Mouse (Mus musculus) embryonic facial prominence, embryonic 10.5 days (tissue): ENCODE results near the gene Cldn7. TPM values are rescaled to one million over a fixed set of nuclear protein-coding genes. Genes with fewer than 3 reads are reported as not detected.

ENCODE experiments used
- DNase-seq: peaks from one replicate; pipeline ENCODE4 v3.0.0-alpha.2; 2017; ENCODE audit warnings: low spot score
- H3K27ac ChIP-seq: fragments of 300-500 bp; sonication (generic); replicated peaks from 2 replicates; pipeline ENCODE4 v1.5.1; 2016; ENCODE audit warnings: mild to moderate bottlenecking
- H3K27me3 ChIP-seq: fragments of 300-500 bp; sonication (generic); replicated peaks from 2 replicates; pipeline ENCODE4 v1.6.1; 2016; ENCODE audit warnings: low read depth, mild to moderate bottlenecking; ENCODE audit not compliant: poor library complexity, severe bottlenecking
- H3K36me3 ChIP-seq: fragments of 300-500 bp; sonication (generic); replicated peaks from 2 replicates; pipeline ENCODE4 v1.6.1; 2016; ENCODE audit warnings: mild to moderate bottlenecking, moderate library complexity
- H3K4me1 ChIP-seq: fragments of 300-500 bp; sonication (generic); 2 replicates; pipeline ENCODE4 v1.6.1; 2016
- H3K4me3 ChIP-seq: fragments of 300-500 bp; sonication (generic); 2 replicates; pipeline ENCODE4 v1.5.1; 2016; ENCODE audit warnings: mild to moderate bottlenecking, moderate library complexity
- H3K9me3 ChIP-seq: fragments of 300-500 bp; sonication (generic); 2 replicates; pipeline ENCODE4 v1.6.1; 2016; ENCODE audit warnings: mild to moderate bottlenecking
- WGBS: fragments of 180-500 bp; shearing (Covaris S2); methylation state at CpG from one replicate; pipeline ENCODE4 v1.1.7; 2016; 5-methylcytosine and 5-hydroxymethylcytosine counted together
- polyA plus RNA-seq: library from polyadenylated mRNA; unstranded; fragments of >200 nt; fragmentation: Nextera tagmentation; extraction: Ambion mirVana; gene quantifications from 2 replicates; pipeline ENCODE4 v1.2.1, GENCODE M21; 2016

The Cldn7 gene
- polyA plus RNA-seq, 1 experiment from 2014 or later: 56.4 TPM

- WGBS: 2% methylated on average over 30 of the region's 30 CpGs
- peak overlapping the region; percentile 75 for H3K4me3 ChIP-seq
- peaks cover 54% of the 10 kb centered on the region for H3K4me1 ChIP-seq
- H3K27ac ChIP-seq: peak overlapping the region; percentile 86
- H3K36me3 ChIP-seq: no peaks in the 10 kb centered on the region
- no peaks in the 10 kb centered on the region for H3K9me3 ChIP-seq
- peak; percentile 50 for DNase-seq
- peaks cover 62% of the 10 kb centered on the region for H3K27me3 ChIP-seq
Observed at GRCm38 (mm10) chr11:69936156-69936555, 28.4 kb upstream of the Cldn7 start.

DNA sequence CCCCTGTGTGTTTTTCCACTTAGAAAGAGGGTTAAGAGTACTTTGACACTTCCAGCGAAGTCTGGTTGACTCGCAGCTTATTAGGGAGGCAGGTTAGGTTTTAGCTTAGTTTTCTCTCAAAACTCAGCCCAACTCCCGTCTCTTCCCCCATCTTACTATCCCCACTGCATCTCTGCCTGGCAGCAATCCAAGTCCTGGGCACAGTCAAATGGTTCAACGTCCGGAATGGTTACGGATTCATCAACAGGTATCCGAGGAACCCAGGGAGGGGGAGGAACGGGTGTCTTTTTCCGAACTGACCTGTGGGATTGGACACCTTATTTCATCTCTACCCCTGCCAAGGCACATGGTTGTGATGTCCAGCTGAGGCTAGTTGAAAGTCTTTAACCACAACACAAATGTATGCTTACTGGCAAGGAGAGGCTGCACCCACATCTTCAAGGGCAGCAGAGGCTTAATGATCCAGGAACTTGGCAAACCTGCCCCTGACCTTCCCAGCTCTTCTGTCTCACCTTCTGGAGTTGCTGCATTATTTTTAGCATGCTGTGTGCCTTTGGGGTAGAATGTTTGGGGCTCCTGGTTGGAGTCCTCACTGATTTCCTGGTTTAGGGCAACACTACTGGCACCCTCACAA lies 27.7 kb upstream of the Cldn7 start:
- peaks cover 54% of the 10 kb centered on the region for H3K4me1 ChIP-seq
- DNase-seq: no peak

GRCm38 (mm10) chr11:69937385-69937784 lies 27.2 kb upstream of the Cldn7 start:
- H3K4me3 ChIP-seq: peak overlapping the region; percentile 75; the same call in 1 of the 2 replicates
- WGBS: 38% methylated on average over 4 of the region's 4 CpGs

More for the DNA sequence above, 27.7 kb upstream of the Cldn7 start:
- H3K9me3 ChIP-seq: no peaks in the 10 kb centered on the region
- 54% methylated on average over 9 of the region's 9 CpGs for WGBS
- no peak overlapping the region for H3K27ac ChIP-seq
- H3K27me3 ChIP-seq: peaks cover 62% of the 10 kb centered on the region
- H3K36me3 ChIP-seq: peaks cover 4% of the 10 kb centered on the region; the same call in 1 of the 2 replicates
- peak overlapping the region; percentile 75 for H3K4me3 ChIP-seq

GRCm38 (mm10) chr11:69937834-69938233 lies 26.7 kb upstream of the Cldn7 start:
- peaks cover 60% of the 10 kb centered on the region for H3K27me3 ChIP-seq
- 64% methylated on average over 5 of the region's 5 CpGs for WGBS
- H3K4me3 ChIP-seq: 0 out of 2 replicates have a peak overlapping the region, but pooled peaks have one; percentile 75

More at GRCm38 (mm10) chr11:69937385-69937784, 27.2 kb upstream of the Cldn7 start:
- H3K27me3 ChIP-seq: peaks cover 62% of the 10 kb centered on the region
- H3K36me3 ChIP-seq: peaks cover 10% of the 10 kb centered on the region
- H3K9me3 ChIP-seq: no peaks in the 10 kb centered on the region
- peaks cover 54% of the 10 kb centered on the region for H3K4me1 ChIP-seq
- no peak for DNase-seq
- no peak overlapping the region for H3K27ac ChIP-seq

GRCm38 (mm10) chr11:69938401-69938979 lies 26.1 kb upstream of the Cldn7 start:
- Histone ChIP-seq H3K27me3 (peaks cover 59% of the 10 kb centered on the region), H3K36me3 (peaks cover 21% of the 10 kb centered on the region), H3K4me1 (peaks cover 54% of the 10 kb centered on the region), H3K27ac (no peak overlapping the region; the same call in 1 of the 2 replicates), H3K4me3 (0 out of 2 replicates have a peak overlapping the region, but pooled peaks have one; percentile 75), H3K9me3 (no peaks in the 10 kb centered on the region)
- WGBS: 21% methylated on average over 9 of the region's 9 CpGs
- DNase-seq: no peak

More at GRCm38 (mm10) chr11:69937834-69938233, 26.7 kb upstream of the Cldn7 start:
- DNase-seq: no peak
- no peaks in the 10 kb centered on the region for H3K9me3 ChIP-seq
- no peak overlapping the region for H3K27ac ChIP-seq
- peaks cover 15% of the 10 kb centered on the region for H3K36me3 ChIP-seq
- peaks cover 54% of the 10 kb centered on the region for H3K4me1 ChIP-seq

DNA sequence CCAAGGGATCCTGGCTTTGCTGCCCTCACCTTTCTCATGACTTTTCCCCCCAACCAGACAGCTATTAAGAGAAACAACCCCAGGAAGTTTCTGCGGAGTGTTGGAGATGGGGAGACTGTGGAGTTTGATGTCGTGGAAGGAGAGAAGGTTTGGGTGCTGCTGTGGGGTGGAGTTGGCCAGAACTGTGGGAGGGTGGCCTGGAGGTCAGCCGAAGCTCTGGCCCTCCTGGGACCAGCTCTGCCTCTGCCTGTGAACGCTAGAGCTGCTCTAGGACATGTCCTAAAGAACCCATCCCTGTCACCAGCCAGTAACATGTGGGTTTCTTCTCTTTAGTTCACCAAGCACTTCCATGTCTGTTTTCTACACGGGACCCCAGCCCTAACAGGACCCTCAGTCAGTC lies 25.4 kb upstream of the Cldn7 start:
- H3K27me3 ChIP-seq: peaks cover 59% of the 10 kb centered on the region

GRCm38 (mm10) chr11:69939731-69940130 lies 24.8 kb upstream of the Cldn7 start:
- no peaks in the 10 kb centered on the region for H3K9me3 ChIP-seq
- 90% methylated on average over 17 of the region's 17 CpGs for WGBS
- H3K4me1 ChIP-seq: peaks cover 45% of the 10 kb centered on the region
- no peak overlapping the region for H3K27ac ChIP-seq
- no peak for DNase-seq
- H3K4me3 ChIP-seq: no peak overlapping the region
- H3K27me3 ChIP-seq: peaks cover 56% of the 10 kb centered on the region
- H3K36me3 ChIP-seq: peaks cover 33% of the 10 kb centered on the region

More for the DNA sequence above, 25.4 kb upstream of the Cldn7 start:
- no peak for DNase-seq
- Histone ChIP-seq H3K36me3 (peaks cover 28% of the 10 kb centered on the region), H3K4me3 (no peak overlapping the region; the same call in 1 of the 2 replicates), H3K4me1 (peaks cover 51% of the 10 kb centered on the region), H3K9me3 (no peaks in the 10 kb centered on the region), H3K27ac (no peak overlapping the region)
- WGBS: 74% methylated on average over 5 of the region's 5 CpGs

DNA sequence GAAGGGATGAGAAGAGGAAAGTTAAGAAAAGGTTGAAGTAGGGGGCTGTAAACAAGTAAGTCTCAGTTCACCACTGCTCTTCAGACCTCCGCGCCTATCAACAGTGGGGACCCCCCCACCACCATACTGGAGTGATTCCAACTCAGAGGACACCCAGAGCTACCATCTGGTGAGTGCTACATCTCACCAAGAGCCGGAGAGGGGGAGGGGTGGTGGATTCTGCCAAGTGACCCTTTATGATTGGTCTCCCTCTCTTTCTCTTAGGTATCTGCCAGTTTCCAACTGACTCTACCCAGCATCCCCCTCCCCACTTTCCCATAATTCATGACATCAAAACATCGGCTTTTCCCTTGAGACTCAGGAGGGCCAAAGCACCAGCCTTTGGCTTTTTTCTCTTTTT lies 23.6 kb upstream of the Cldn7 start:
- 84% methylated on average over 4 of the region's 4 CpGs for WGBS
- Histone ChIP-seq H3K27ac (no peak overlapping the region), H3K4me3 (no peak overlapping the region), H3K36me3 (peaks cover 46% of the 10 kb centered on the region), H3K4me1 (peaks cover 36% of the 10 kb centered on the region), H3K9me3 (no peaks in the 10 kb centered on the region), H3K27me3 (peaks cover 45% of the 10 kb centered on the region)
- DNase-seq: no peak

DNA sequence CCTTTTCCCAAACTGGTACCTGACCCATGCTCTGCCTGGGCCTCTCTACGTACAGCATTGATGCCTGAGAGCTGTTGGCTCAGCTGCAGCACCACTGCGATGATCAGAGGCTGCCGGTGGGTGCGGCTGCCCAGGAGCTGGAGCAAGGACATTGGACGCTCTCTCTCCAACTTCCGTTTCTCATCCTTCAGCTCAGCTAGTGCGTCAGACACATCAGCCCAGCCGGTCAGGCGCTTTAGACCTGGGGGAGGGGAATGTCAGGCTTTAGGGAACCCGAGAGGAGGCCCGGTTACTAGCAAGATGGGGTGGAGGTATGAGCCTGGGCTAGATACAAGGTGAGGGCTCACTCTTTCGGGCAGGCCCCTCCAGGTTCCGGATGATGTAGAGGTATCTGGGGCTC lies 19.4 kb upstream of the Cldn7 start:
- Histone ChIP-seq H3K9me3 (no peaks in the 10 kb centered on the region), H3K36me3 (peaks cover 52% of the 10 kb centered on the region), H3K4me1 (peaks cover 34% of the 10 kb centered on the region), H3K27me3 (peaks cover 4% of the 10 kb centered on the region; the same call in 1 of the 2 replicates), H3K27ac (no peak overlapping the region; the same call in 1 of the 2 replicates), H3K4me3 (peak overlapping the region; percentile 62; the same call in 1 of the 2 replicates)
- DNase-seq: no peak
- 80% methylated on average over 13 of the region's 13 CpGs for WGBS

- Histone ChIP-seq H3K4me3 (peak overlapping the region; percentile 62), H3K27me3 (peaks cover 3% of the 10 kb centered on the region; the same call in 1 of the 2 replicates), H3K4me1 (peaks cover 34% of the 10 kb centered on the region), H3K9me3 (no peaks in the 10 kb centered on the region), H3K27ac (peak overlapping the region; percentile 57; the same call in 1 of the 2 replicates), H3K36me3 (peaks cover 52% of the 10 kb centered on the region)
- 92% methylated on average over 18 of the region's 18 CpGs for WGBS
- no peak for DNase-seq
Observed at GRCm38 (mm10) chr11:69945997-69946891, 18.3 kb upstream of the Cldn7 start.

GRCm38 (mm10) chr11:69947337-69948065 lies 17.1 kb upstream of the Cldn7 start:
- peak; percentile 78 for DNase-seq
- peaks cover 9% of the 10 kb centered on the region; the same call in 1 of the 2 replicates for H3K27me3 ChIP-seq
- WGBS: 3% methylated on average over 29 of the region's 29 CpGs
- peaks cover 41% of the 10 kb centered on the region for H3K36me3 ChIP-seq
- H3K27ac ChIP-seq: peak overlapping the region; percentile 95
- no peaks in the 10 kb centered on the region for H3K9me3 ChIP-seq
- peak overlapping the region; percentile 62 for H3K4me3 ChIP-seq
- peaks cover 34% of the 10 kb centered on the region for H3K4me1 ChIP-seq
